Mouse (Mus musculus) forebrain, embryonic 16.5 days (tissue): ENCODE results near the gene Cysrt1. TPM values are rescaled to one million over a fixed set of nuclear protein-coding genes. Genes with fewer than 3 reads are reported as not detected.

Experiments
- ATAC-seq: fragments of 200-750 bp; cut with Nextera tagmentation; 2 replicates; pipeline ENCODE4 v1.8.0; 2017; ENCODE audit warnings: mild to moderate bottlenecking, moderate library complexity
- H3K27ac ChIP-seq: fragments of 300-500 bp; sonication (generic); 2 replicates; pipeline ENCODE4 v1.5.1; 2014; ENCODE audit warnings: low read length, control low read depth
- H3K27me3 ChIP-seq: fragments of 300-500 bp; sonication (generic); replicated peaks from 2 replicates; pipeline ENCODE4 v1.6.1; 2014; ENCODE audit warnings: low read length; ENCODE audit not compliant: control insufficient read depth, insufficient read depth
- H3K36me3 ChIP-seq: fragments of 300-500 bp; sonication (generic); 2 replicates; pipeline ENCODE4 v1.6.1; 2014; ENCODE audit not compliant: control insufficient read depth, insufficient read depth
- H3K4me1 ChIP-seq: fragments of 300-500 bp; sonication (generic); replicated peaks from 2 replicates; pipeline ENCODE4 v1.6.1; 2014; ENCODE audit warnings: low read length; ENCODE audit not compliant: control insufficient read depth, insufficient read depth
- H3K4me2 ChIP-seq: fragments of 300-500 bp; sonication (generic); 2 replicates; pipeline ENCODE4 v1.6.1; 2014; ENCODE audit warnings: mild to moderate bottlenecking, low read length, control low read depth
- H3K4me3 ChIP-seq: fragments of 300-500 bp; sonication (generic); replicated peaks from 2 replicates; pipeline ENCODE4 v1.5.1; 2014; ENCODE audit warnings: mild to moderate bottlenecking, low read length, control low read depth
- H3K9ac ChIP-seq: fragments of 300-500 bp; sonication (generic); replicated peaks from 2 replicates; pipeline ENCODE4 v1.6.1; 2014; ENCODE audit warnings: low read depth, low read length, control low read depth
- H3K9me3 ChIP-seq: fragments of 300-500 bp; sonication (generic); 2 replicates; pipeline ENCODE4 v1.6.1; 2016; ENCODE audit warnings: low read length; ENCODE audit not compliant: control insufficient read depth
- WGBS: fragments of 180-500 bp; shearing (Covaris S2); extraction: QIAGEN DNeasy Blood & Tissue Kit; methylation state at CpG from one replicate; pipeline ENCODE4 v1.1.7; 2014; 5-methylcytosine and 5-hydroxymethylcytosine counted together
- polyA plus RNA-seq: library from polyadenylated mRNA; unstranded; fragments of >200 nt; fragmentation: Nextera tagmentation; extraction: Ambion mirVana; gene quantifications from 2 replicates; pipeline ENCODE4 v1.2.1, GENCODE M21; 2015

The Cysrt1 gene
- polyA plus RNA-seq, 1 experiment from 2014 or later = 0.33 TPM

DNA sequence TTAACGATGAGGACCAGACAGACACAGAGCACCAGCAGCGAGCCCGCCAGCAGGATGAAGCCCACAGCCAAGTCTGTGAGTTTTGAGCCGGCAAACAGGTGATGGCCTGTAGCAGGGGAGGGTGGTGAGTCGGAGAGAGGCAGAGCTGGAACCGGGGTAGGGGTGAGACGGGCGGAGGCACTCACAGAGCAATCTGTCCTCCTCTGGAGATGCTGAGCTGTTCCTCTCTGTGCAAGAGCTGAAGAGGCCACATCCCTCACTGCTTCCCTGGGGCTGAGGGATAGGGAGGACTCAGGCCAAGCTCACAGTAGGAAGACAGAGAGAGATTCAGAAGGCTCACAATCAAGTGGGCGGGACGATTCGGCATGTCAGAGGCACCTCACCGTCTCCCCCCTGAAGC, 11.2 kb downstream of the Cysrt1 start:
- Histone ChIP-seq H3K9me3 (no peaks in the 10 kb centered on the region), H3K4me2 (no peak overlapping the region), H3K27ac (no peak overlapping the region), H3K4me3 (no peak overlapping the region), H3K27me3 (peaks cover 2% of the 10 kb centered on the region; the same call in 1 of the 2 replicates), H3K4me1 (0 out of 2 replicates have a peak, but pooled peaks cover 3% of the 10 kb centered on the region), H3K36me3 (no peaks in the 10 kb centered on the region), H3K9ac (no peak overlapping the region)
- ATAC-seq = no peak
- WGBS = 49% methylated on average over 12 of the region's 12 CpGs

GRCm38 (mm10) chr2:25230581-25230980, 11.7 kb downstream of the Cysrt1 start:
- Histone ChIP-seq H3K4me1 (peaks cover 5% of the 10 kb centered on the region), H3K9me3 (no peaks in the 10 kb centered on the region), H3K4me2 (no peak overlapping the region), H3K27me3 (peaks cover 2% of the 10 kb centered on the region; the same call in 1 of the 2 replicates), H3K36me3 (no peaks in the 10 kb centered on the region), H3K27ac (no peak overlapping the region), H3K4me3 (no peak overlapping the region), H3K9ac (no peak overlapping the region)
- ATAC-seq = no peak
- 83% methylated on average over 7 of the region's 7 CpGs for WGBS

GRCm38 (mm10) chr2:25229582-25229981, 12.7 kb downstream of the Cysrt1 start:
- Histone ChIP-seq H3K27ac (no peak overlapping the region), H3K27me3 (peaks cover 2% of the 10 kb centered on the region; the same call in 1 of the 2 replicates), H3K4me3 (no peak overlapping the region), H3K9me3 (no peaks in the 10 kb centered on the region), H3K9ac (no peak overlapping the region), H3K36me3 (no peaks in the 10 kb centered on the region), H3K4me1 (peaks cover 8% of the 10 kb centered on the region), H3K4me2 (no peak overlapping the region)
- no peak for ATAC-seq
- WGBS = 80% methylated on average over 5 of the region's 5 CpGs

DNA sequence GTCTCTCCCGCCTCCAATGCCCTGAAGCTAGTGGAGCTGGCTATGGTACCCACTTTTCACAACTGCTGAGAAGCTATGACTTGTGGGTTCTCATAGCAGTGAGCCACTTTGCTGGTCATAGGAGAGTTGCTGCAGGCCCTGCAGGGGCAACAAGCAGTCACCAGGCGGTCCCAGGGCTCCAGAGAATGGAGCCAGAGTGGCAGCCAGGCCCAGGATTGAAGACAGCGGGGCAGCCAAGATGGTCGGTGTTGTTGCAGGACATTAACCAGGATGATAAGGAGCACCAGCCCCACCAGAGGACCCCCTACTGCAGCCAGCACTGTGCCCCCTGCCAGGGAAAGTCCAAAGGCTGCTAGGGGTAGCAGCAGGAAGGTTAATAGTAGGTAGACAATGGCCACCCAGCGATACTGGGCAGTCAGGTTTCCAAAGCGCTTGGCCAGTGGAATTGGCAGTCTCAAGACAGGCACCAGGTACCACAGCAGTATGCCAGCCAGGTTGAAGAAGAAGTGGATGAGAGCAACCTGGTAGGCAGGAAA, 13.2 kb downstream of the Cysrt1 start:
- 69% methylated on average over 6 of the region's 6 CpGs for WGBS
- Histone ChIP-seq H3K4me1 (peaks cover 8% of the 10 kb centered on the region), H3K36me3 (no peaks in the 10 kb centered on the region), H3K4me2 (no peak overlapping the region), H3K27ac (no peak overlapping the region), H3K27me3 (no peaks in the 10 kb centered on the region), H3K9ac (no peak overlapping the region), H3K4me3 (no peak overlapping the region), H3K9me3 (no peaks in the 10 kb centered on the region)
- no peak for ATAC-seq

- no peaks in the 10 kb centered on the region for H3K9me3 ChIP-seq
- no peaks in the 10 kb centered on the region for H3K27me3 ChIP-seq
- H3K4me3 ChIP-seq = no peak overlapping the region
- peaks cover 12% of the 10 kb centered on the region for H3K4me1 ChIP-seq
- 0 out of 2 replicates have a peak overlapping the region, but pooled peaks have one; percentile 9 for H3K9ac ChIP-seq
- H3K4me2 ChIP-seq = peak overlapping the region; percentile 40
- 0% methylated on average over 7 of the region's 7 CpGs for WGBS
- ATAC-seq = no peak
- H3K27ac ChIP-seq = peak overlapping the region; percentile 46; the same call in 1 of the 2 replicates
- H3K36me3 ChIP-seq = no peaks in the 10 kb centered on the region
Observed at GRCm38 (mm10) chr2:25228431-25228889, 13.8 kb downstream of the Cysrt1 start.

DNA sequence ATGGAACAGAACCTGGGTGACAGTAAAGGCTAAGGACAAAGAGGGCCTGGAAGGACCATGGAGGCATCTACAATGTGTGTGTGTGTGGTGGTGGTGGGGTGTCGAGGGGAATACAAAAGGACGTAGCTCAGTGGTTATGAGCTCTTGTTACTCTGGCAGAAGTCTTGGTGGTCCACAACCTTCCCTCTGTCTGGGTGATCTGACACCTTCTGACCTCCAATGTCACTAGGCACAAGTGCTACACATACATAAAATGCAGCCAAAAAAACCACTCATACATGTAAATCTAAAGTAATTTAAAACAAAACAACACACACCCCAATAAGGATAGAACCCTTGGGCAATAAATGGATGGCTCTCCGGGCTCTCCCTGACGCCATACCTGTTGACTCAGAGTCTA, 14.8 kb downstream of the Cysrt1 start:
- H3K4me3 ChIP-seq = no peak overlapping the region
- H3K27ac ChIP-seq = no peak overlapping the region
- peaks cover 17% of the 10 kb centered on the region for H3K4me1 ChIP-seq
- H3K9ac ChIP-seq = no peak overlapping the region
- no peaks in the 10 kb centered on the region for H3K36me3 ChIP-seq
- H3K4me2 ChIP-seq = no peak overlapping the region
- 93% methylated on average over 4 of the region's 4 CpGs for WGBS
- no peaks in the 10 kb centered on the region for H3K27me3 ChIP-seq
- no peak for ATAC-seq
- no peaks in the 10 kb centered on the region for H3K9me3 ChIP-seq

DNA sequence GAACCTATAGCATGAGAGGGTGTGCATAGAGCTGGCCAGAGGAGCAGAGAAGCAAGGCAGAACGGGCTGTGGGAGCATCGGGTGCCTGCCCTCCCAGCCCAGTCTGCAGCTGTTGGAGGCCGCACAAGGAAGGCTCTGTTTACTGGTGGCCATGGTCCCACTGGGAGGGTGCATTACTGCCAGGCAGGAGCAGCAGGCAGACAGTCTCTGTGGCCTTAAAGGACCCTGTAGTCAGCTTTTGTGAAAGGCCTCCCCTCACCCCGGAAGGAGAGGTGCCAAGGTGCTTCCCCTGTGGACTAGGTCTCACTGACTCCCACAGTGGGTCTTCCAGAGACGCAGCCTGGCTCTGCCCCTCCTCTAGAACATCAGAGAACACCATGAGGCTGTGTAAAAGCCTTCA, 15.4 kb downstream of the Cysrt1 start:
- no peaks in the 10 kb centered on the region for H3K27me3 ChIP-seq
- no peaks in the 10 kb centered on the region for H3K9me3 ChIP-seq
- H3K9ac ChIP-seq = no peak overlapping the region
- no peak for ATAC-seq
- 79% methylated on average over 5 of the region's 5 CpGs for WGBS
- no peaks in the 10 kb centered on the region for H3K36me3 ChIP-seq
- H3K27ac ChIP-seq = no peak overlapping the region
- H3K4me3 ChIP-seq = no peak overlapping the region
- no peak overlapping the region for H3K4me2 ChIP-seq
- peaks cover 17% of the 10 kb centered on the region for H3K4me1 ChIP-seq

- H3K27ac ChIP-seq = peak overlapping the region; percentile 98; the same call in 1 of the 2 replicates
- no peak overlapping the region; the same call in 1 of the 2 replicates for H3K9ac ChIP-seq
- no peak overlapping the region for H3K4me3 ChIP-seq
- H3K4me1 ChIP-seq = peaks cover 17% of the 10 kb centered on the region
- peak overlapping the region; percentile 52; the same call in 1 of the 2 replicates for H3K4me2 ChIP-seq
- WGBS = 72% methylated on average over 8 of the region's 8 CpGs
- H3K36me3 ChIP-seq = no peaks in the 10 kb centered on the region
- ATAC-seq = no peak
- no peaks in the 10 kb centered on the region for H3K27me3 ChIP-seq
- H3K9me3 ChIP-seq = no peaks in the 10 kb centered on the region
Observed at GRCm38 (mm10) chr2:25225811-25226379, 16.4 kb downstream of the Cysrt1 start.

GRCm38 (mm10) chr2:25224766-25225752, 17.2 kb downstream of the Cysrt1 start:
- peak; percentile 97 for ATAC-seq
- Histone ChIP-seq H3K4me2 (peak overlapping the region; percentile 52), H3K27me3 (no peaks in the 10 kb centered on the region), H3K4me3 (peak overlapping the region; percentile 71), H3K4me1 (peaks cover 17% of the 10 kb centered on the region), H3K27ac (peak overlapping the region; percentile 98), H3K9ac (peak overlapping the region; percentile 79), H3K36me3 (no peaks in the 10 kb centered on the region), H3K9me3 (no peaks in the 10 kb centered on the region)
- WGBS = 2% methylated on average over 41 of the region's 41 CpGs
